Mouse (Mus musculus) mammary gland, adult 2 months (tissue): ENCODE results near the gene 1110025L11Rik. TPM values are rescaled to one million over a fixed set of nuclear protein-coding genes. Genes with fewer than 3 reads are reported as not detected.

Experiments
- polyA plus RNA-seq: library from polyadenylated mRNA; depleted of rRNA; stranded (reverse); fragments of >200 nt; gene quantifications from 2 replicates; pipeline ENCODE4 v1.2.3, GENCODE M21; 2012; ENCODE audit warnings: low replicate concordance; rRNA removed

1110025L11Rik gene
- polyA plus RNA-seq = not detected in 2 replicates

DNA sequence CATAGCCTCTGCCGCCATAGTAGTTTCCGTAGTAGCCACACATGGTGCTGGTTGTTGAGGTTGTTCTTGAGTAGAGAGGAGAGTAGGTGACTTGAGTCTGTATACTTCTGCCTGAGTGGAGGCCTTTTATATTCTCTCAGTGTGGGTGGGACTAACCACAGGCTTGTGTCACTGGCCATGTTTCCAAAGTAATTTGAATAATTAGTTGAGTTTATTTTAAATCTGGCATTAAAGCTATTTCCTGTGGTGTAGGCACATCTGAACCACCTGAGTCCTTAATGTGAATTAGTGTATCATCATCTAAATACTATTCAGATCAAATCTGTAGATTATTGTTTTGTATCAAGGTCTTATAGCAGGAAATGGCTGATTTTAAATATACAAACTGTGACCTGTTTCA is at the start of gene 1110025L11Rik:
TSS of gene 1110025L11Rik (minus strand) at position 101 of the 400 bp plus-strand sequence.

DNA sequence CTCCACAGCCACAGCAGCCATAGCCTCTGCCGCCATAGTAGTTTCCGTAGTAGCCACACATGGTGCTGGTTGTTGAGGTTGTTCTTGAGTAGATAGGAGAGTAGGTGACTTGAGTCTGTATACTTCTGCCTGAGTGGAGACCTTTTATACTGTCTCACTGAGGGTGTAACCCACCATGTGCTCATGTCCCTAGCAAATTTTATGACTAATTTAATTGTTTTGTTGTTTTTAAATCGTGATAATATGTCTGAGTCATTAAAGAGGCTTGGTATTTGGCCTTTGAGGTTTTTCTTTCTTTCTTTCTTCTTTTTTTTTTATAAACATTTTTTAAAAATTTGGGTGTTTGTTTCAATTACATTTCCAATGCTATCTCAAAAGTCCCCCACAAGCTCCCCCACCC is 16.0 kb downstream of the 1110025L11Rik start, which contains the start of gene Krtap6-5:
TSS of gene Krtap6-5 (minus strand) at position 101 of the 400 bp plus-strand sequence.

DNA sequence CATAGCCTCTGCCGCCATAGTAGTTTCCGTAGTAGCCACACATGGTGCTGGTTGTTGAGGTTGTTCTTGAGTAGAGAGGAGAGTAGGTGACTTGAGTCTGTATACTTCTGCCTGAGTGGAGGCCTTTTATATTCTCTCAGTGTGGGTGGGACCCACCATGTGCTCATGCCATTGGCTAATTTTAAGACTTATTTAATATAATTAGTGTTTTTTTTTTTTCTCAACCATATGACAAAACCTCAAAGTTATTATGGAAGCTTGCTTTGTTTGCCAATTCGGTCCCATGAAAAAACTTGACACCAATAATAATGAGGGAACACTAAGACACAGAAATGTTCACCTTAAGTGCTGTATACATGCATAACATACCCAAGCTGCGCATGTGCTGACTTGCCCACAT is 22.4 kb downstream of the 1110025L11Rik start, which contains the start of gene Gm10228:
TSS of gene Gm10228 (minus strand) at position 101 of the 400 bp plus-strand sequence.

GRCm38 (mm10) chr16:89031399-89031798 is 32.4 kb downstream of the 1110025L11Rik start, which contains the start of gene Krtap6-1:
Gene Krtap6-1 (plus strand): TSS chr16:89031699.

DNA sequence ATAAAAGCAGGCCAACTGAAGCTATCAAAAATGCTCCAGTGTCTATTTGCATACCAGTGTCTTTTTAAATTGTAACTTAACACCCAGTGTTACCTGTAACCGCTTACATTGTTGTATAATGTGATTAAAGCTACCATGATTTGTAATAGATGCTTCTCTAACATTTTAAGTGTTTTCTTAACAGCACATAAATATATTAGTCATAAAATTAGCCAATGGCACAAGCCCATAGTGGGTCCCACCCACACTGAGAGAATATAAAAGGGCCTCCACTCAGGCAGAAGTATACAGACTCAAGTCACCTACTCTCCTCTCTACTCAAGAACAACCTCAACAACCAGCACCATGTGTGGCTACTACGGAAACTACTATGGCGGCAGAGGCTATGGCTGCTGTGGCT is 48.8 kb downstream of the 1110025L11Rik start, which contains the start of gene Gm10229:
TSS of gene Gm10229 (plus strand) at position 301 of the 400 bp plus-strand sequence.

Other genes with a start within 250 kb of the 1110025L11Rik start
- gene Krtap15, start 243.8 kb downstream of the 1110025L11Rik start, polyA plus RNA-seq = not detected in 2 replicates
- gene Krtap14, start 237.9 kb downstream of the 1110025L11Rik start, polyA plus RNA-seq = not detected in 2 replicates
- gene Krtap19-1, start 194.6 kb downstream of the 1110025L11Rik start, polyA plus RNA-seq = not detected in 2 replicates
- not detected in 2 replicates for gene Krtap19-2, start 189.7 kb downstream of the 1110025L11Rik start, polyA plus RNA-seq
- not detected in 2 replicates for gene Krtap19-3, start 186.0 kb downstream of the 1110025L11Rik start, polyA plus RNA-seq
- gene Krtap19-4, start 178.9 kb downstream of the 1110025L11Rik start, polyA plus RNA-seq = not detected in 2 replicates
- gene Krtap19-5, start 167.5 kb downstream of the 1110025L11Rik start, polyA plus RNA-seq = not detected in 2 replicates
- gene Krtap19-9b, start 131.7 kb downstream of the 1110025L11Rik start, polyA plus RNA-seq = not detected in 2 replicates
- not detected in 2 replicates for gene Krtap16-3, start 101.1 kb downstream of the 1110025L11Rik start, polyA plus RNA-seq
- not detected in 2 replicates for gene Krtap22-2, start 53.2 kb downstream of the 1110025L11Rik start, polyA plus RNA-seq
- not detected in 2 replicates for gene Gm10229, start 48.7 kb downstream of the 1110025L11Rik start, polyA plus RNA-seq
- not detected in 2 replicates for gene Krtap6-1, start 32.3 kb downstream of the 1110025L11Rik start, polyA plus RNA-seq
- not detected in 2 replicates for gene Gm10228, start 22.5 kb downstream of the 1110025L11Rik start, polyA plus RNA-seq
- not detected in 2 replicates for gene Krtap6-5, start 16.1 kb downstream of the 1110025L11Rik start, polyA plus RNA-seq
- not detected in 2 replicates for gene Krtap6-3, start 20.0 kb upstream of the 1110025L11Rik start, polyA plus RNA-seq
- gene Gm6358, start 76.8 kb upstream of the 1110025L11Rik start, polyA plus RNA-seq = not detected in 2 replicates
- not detected in 2 replicates for gene Gm10061, start 87.1 kb upstream of the 1110025L11Rik start, polyA plus RNA-seq
- not detected in 2 replicates for gene Gm9789, start 94.0 kb upstream of the 1110025L11Rik start, polyA plus RNA-seq
- gene Gm7735, start 105.5 kb upstream of the 1110025L11Rik start, polyA plus RNA-seq = not detected in 2 replicates
- gene 1110057P08Rik, start 110.7 kb upstream of the 1110025L11Rik start, polyA plus RNA-seq = not detected in 2 replicates
- gene Krtap20-2, start 141.9 kb upstream of the 1110025L11Rik start, polyA plus RNA-seq = not detected in 2 replicates